Mouse (Mus musculus): ENCODE data around the gene Slc4a7.
"Not testable (repeated sequence)": the region's sequence is repeated elsewhere in the genome, so short reads cannot be mapped to it uniquely, and the experiment has no call there.

Gene Slc4a7

DNA sequence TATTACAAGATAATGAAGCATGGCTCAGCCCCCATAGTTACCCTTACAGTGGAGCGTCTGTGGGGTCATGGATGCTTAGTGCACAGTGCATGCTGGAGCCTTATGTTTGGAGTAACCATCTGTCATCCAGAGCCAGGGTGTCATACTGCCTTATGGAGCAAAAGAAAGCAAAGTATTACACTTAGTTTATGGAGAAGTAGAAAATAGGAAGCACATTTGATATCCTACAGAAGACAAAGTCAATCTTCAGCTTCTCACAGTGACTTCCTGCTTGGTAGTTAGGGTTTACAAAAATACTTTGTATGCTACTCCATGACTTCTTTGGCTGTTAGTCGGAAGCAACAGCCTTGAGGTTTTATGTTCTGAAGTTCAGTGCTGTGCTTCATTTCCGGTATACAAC is 98.7 kb downstream of the Slc4a7 start:
- DNase-seq, result no peak

GRCm38 (mm10) chr14:14803115-14803514 is 101.0 kb downstream of the Slc4a7 start, which contains the start of gene Nek10:
Gene Nek10 (plus strand): TSS chr14:14803415.
- not testable (repeated sequence) for DNase-seq

DNA sequence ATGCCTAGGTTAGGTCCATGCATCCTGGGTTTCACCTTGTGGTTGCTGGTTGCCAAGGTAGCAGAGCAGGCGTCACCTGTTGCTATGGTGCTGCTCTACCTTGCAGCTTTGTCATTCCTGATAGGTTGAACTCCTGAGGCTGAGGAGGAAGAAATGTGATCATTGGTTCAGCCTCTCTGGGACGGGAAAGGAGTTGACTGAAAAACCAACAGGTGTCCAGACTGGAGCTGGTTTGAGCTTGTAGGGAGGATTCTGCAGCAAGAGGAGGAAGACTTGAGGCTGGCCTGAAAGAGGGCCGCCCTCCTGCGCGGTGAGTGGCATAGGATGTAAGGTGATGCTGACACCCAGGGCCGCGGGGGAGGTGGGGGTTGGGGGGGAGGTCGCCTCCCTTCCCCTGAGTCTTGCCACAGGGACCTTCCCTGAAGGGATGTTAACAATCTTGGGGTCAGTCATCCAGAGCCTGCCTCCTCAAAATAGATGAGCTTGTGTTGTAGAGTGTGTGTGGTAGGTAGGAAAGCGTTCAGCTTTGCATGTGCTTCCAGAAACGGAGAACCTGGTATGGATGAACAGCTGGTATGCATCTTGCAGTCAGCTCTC is 101.9 kb downstream of the Slc4a7 start:
- peak; percentile 77 for DNase-seq

DNA sequence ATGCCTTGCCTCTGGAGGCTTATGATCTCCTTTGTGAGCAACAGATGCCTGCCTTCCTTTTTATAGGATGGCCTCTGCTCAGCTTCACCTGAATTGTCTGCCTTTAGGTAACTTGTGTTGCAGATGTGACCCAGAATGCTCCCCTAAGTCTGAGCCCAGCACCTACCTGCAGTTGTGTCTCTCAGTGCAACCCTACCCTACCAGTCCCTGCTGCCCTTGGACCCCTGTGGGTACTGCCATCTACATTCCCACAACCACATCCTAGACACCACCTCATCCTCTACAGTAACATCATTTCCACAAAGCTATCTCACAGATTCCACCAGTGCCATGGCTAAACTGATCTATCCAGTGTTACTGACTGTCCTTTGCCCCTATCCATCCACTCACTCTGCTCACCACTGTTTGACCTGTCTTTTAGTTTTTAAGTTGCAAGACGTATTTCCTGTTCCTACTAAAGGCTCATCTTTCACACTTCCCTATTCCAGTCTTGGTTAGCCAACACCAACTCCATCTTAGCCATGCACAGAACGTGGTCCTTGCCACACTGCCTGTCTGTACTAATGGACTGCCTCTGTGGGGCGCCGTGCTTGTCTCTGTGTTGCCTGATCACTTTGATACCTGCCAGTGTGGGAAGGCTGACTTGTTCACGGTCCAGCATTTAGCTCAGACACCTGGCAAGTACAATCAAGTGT is 102.6 kb downstream of the Slc4a7 start:
- no peak for DNase-seq

DNA sequence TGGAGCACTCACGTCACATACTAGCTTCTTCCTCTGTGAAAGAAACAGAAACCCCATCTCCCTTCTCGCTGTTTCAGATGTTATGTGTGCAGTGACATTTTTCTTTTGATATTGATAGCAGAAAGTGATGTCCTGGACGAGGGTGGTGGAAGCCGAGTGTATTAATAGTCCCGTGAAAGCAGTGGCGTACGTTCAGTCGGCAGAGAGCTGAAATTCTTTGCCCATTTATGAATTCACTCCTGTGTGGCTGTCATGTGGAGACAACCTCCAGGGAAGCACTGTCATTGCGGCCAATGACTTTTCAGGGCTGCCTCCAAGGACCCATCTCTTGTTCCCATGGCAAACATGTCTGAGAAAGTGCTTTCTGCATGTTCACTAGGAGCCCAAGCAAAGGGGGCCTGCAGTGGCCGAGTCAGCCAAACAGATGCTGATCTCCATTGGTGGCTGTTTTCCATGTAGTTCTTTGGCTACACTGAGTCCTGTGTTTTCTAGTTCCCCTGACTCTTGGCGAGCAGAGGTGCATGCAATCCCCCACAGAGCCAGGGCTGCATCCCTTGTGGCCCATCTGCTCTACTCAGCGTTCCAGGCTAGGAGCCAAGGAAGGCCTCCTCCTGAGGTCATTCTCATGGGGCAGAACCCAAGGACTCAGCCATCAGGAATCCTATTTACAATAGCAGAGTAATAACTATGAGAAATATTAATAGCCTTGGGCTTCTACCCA is 130.6 kb downstream of the Slc4a7 start:
- peak; percentile 73 for DNase-seq

- DNase-seq, result no peak
Observed at GRCm38 (mm10) chr14:14833498-14833897, 131.4 kb downstream of the Slc4a7 start.

DNA sequence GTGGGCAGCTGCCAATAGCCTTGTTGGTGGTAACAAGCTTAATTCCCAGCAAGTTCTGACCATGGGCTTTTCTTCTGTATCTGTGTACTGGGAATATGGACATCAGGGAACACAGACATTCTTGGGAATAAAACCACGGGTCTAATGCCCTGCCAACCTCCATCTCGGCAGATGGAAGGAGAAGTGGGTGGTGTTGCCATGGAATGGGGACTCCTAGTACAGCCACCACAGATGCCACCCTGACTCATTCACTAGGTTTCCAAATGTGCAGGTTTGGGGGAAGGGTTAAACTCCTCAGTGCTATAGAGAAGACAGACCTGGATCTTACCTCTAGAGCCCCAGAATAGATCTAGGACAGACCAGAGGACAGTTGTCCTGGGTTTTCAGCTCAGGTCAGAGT is 132.2 kb downstream of the Slc4a7 start:
- DNase-seq, result peak; percentile 77

GRCm38 (mm10) chr14:14837627-14838026 is 135.5 kb downstream of the Slc4a7 start:
- no peak for DNase-seq

- DNase-seq, result no peak
Observed at GRCm38 (mm10) chr14:14838109-14838508, 136.0 kb downstream of the Slc4a7 start.

DNA sequence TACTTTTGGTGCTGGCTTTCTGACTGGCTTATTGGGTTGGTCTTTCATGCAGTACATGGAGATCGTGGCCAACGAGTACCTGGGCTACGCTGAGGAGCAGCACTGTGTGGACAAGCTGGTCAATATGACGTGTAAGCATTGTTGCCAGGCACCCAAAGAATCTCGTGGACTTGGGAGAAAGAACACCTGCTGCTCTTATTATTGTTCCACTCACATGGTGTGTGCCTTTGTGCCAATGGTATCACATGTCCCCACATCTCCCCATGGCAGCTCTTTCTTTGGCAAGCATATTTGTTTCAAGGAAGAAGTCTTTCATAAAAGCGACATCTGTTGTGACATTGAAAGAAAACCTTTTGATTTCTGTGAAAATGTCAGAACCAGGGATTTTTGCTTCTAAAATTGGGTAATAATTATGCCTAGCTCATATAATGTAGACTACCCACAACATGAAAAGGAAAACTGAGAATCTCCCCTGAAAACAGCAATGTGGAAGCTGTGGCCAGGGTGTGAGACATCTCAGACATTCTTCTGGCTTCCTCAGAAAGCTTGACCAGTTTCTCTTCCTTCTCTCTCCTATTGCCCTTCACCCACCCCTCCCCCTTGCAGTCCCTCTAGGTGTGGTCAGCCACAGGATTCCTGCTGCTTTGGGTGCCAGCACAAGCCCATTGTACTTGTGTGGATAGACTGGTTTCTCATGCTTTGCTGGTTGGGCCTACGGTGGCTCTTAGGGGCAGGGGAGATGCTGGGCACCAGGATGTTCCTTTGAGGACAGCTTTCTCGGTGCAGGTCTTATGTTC is 140.9 kb downstream of the Slc4a7 start:
- DNase-seq, result peak; percentile 60
